Mouse (Mus musculus) heart, adult 2 months (tissue): Measurements from ENCODE around the gene Ptch1. TPM values are rescaled to one million over a fixed set of nuclear protein-coding genes. Genes with fewer than 3 reads are reported as not detected.

Experiments used
- DNase-seq, 2 experiments: peaks; one replicate each; pipeline ENCODE4 v3.0.0; 2021
- H3K27ac ChIP-seq: fragments of 200-600 bp; 2 replicates; pipeline ENCODE4 v1.8.1; 2022
- H3K27me3 ChIP-seq: fragments of 200-500 bp; 2 replicates; pipeline ENCODE4 v1.6.1; 2012; ENCODE audit warnings: mild to moderate bottlenecking, low read length, inconsistent platforms, mixed read lengths; ENCODE audit not compliant: control insufficient read depth, insufficient read depth
- H3K36me3 ChIP-seq: fragments of 200-500 bp; 2 replicates; pipeline ENCODE4 v1.6.1; 2012; ENCODE audit warnings: low read length, inconsistent platforms; ENCODE audit not compliant: control insufficient read depth, insufficient read depth
- H3K4me1 ChIP-seq: fragments of 200-500 bp; 2 replicates; pipeline ENCODE4 v1.6.1; 2011; ENCODE audit warnings: low read length; ENCODE audit not compliant: control insufficient read depth, insufficient read depth
- H3K4me3 ChIP-seq: fragments of 200-600 bp; 2 replicates; pipeline ENCODE4 v1.8.1; 2022
- H3K79me2 ChIP-seq: fragments of 200-500 bp; replicated peaks from 2 replicates; pipeline ENCODE4 v1.6.1; 2012; ENCODE audit warnings: mild to moderate bottlenecking, inconsistent platforms, low read length, moderate library complexity, mixed read lengths; ENCODE audit not compliant: control insufficient read depth, insufficient read depth
- H3K9ac ChIP-seq: fragments of 200-500 bp; 2 replicates; pipeline ENCODE4 v1.6.1; 2012; ENCODE audit warnings: low read depth, mild to moderate bottlenecking, control low read depth, inconsistent platforms, low read length, mixed read lengths
- CTCF ChIP-seq: fragments of 200-600 bp; IDR thresholded peaks from 2 replicates; pipeline ENCODE4 v1.8.1; 2022; ENCODE audit warnings: antibody characterized with exemption, mild to moderate bottlenecking, moderate library complexity
- EP300 ChIP-seq: fragments of 200-500 bp; IDR thresholded peaks from 2 replicates; pipeline ENCODE4 v1.6.1; 2011; ENCODE audit warnings: low read depth, low read length, control low read depth; ENCODE audit not compliant: insufficient read depth
- POLR2A ChIP-seq: fragments of 200-500 bp; IDR thresholded peaks from 2 replicates; pipeline ENCODE4 v1.6.1; 2011; ENCODE audit warnings: mild to moderate bottlenecking, low read depth, low read length, control low read depth; ENCODE audit not compliant: insufficient read depth
- WGBS: fragments of 180-500 bp; shearing (Covaris S2); methylation state at CpG from one replicate; pipeline ENCODE4 v1.1.7; 2018; 5-methylcytosine and 5-hydroxymethylcytosine counted together
- intact Hi-C: fragments of 180-260 bp; cut with DNase I; formaldehyde crosslinking; loops from one replicate; pipeline ENCODE4 v1.15.1; 2025
- polyA plus RNA-seq: library from polyadenylated mRNA; depleted of rRNA; stranded (reverse); fragments of >200 nt; gene quantifications from 2 replicates; pipeline ENCODE4 v1.2.3, GENCODE M21; 2012
- total RNA-seq, 2 experiments: library from RNA; stranded (reverse); gene quantifications; 2 replicates each; pipeline ENCODE4 v1.2.3; 2021

Gene Ptch1
- total and polyA plus RNA-seq, 3 experiments = 6.7 to 16.4 (median 9.3) TPM

GRCm38 (mm10) chr13:63570456-63570855 is 2.9 kb downstream of the Ptch1 start:
- Histone ChIP-seq H3K27me3 (peaks cover 2% of the 10 kb centered on the region; the same call in 1 of the 2 replicates), H3K4me3 (no peak overlapping the region), H3K9ac (no peak overlapping the region), H3K27ac (no peak overlapping the region), H3K36me3 (no peaks in the 10 kb centered on the region), H3K4me1 (peaks cover 2% of the 10 kb centered on the region), H3K79me2 (no peaks in the 10 kb centered on the region)
- DNase-seq = no peak
- intact Hi-C loops = loop anchor here (5.0 kb wide), 1 partner anchor 417 kb away; no protein-coding TSS in a partner anchor
- no peak for TF ChIP-seq CTCF
- TF ChIP-seq EP300 = no peak
- no peak for TF ChIP-seq POLR2A

- H3K9ac ChIP-seq = no peak overlapping the region
- H3K79me2 ChIP-seq = no peaks in the 10 kb centered on the region
- H3K27me3 ChIP-seq = peaks cover 2% of the 10 kb centered on the region; the same call in 1 of the 2 replicates
- intact Hi-C loops = loop anchor here (2.0 to 10.0 kb wide), 5 partner anchors 73 to 595 kb away; partner anchors contain the start of gene Habp4
- TF ChIP-seq CTCF (no peak), EP300 (no peak), POLR2A (no peak)
- H3K4me3 ChIP-seq = no peak overlapping the region
- no peak for DNase-seq
- H3K4me1 ChIP-seq = peaks cover 2% of the 10 kb centered on the region
- H3K27ac ChIP-seq = no peak overlapping the region
- H3K36me3 ChIP-seq = no peaks in the 10 kb centered on the region
- WGBS = 81% methylated on average over 5 of the region's 5 CpGs
Observed at GRCm38 (mm10) chr13:63569396-63569756, 4.0 kb downstream of the Ptch1 start.

- Histone ChIP-seq H3K79me2 (no peaks in the 10 kb centered on the region), H3K9ac (no peak overlapping the region), H3K36me3 (no peaks in the 10 kb centered on the region), H3K4me3 (no peak overlapping the region), H3K27me3 (peaks cover 2% of the 10 kb centered on the region; the same call in 1 of the 2 replicates), H3K4me1 (peaks cover 2% of the 10 kb centered on the region), H3K27ac (no peak overlapping the region)
- TF ChIP-seq EP300 (no peak), CTCF (no peak), POLR2A (no peak)
- no peak for DNase-seq
- 48% methylated on average over 19 of the region's 19 CpGs for WGBS
- intact Hi-C loops = loop anchor here (2.0 to 10.0 kb wide), 5 partner anchors 74 to 596 kb away; partner anchors contain the start of gene Habp4
Observed at GRCm38 (mm10) chr13:63568741-63569395, 4.5 kb downstream of the Ptch1 start.

- no peak for DNase-seq
- WGBS = 3% methylated on average over 14 of the region's 14 CpGs
- Histone ChIP-seq H3K27ac (peak overlapping the region; percentile 96), H3K79me2 (no peaks in the 10 kb centered on the region), H3K4me1 (peaks cover 2% of the 10 kb centered on the region), H3K9ac (peak overlapping the region; percentile 81), H3K36me3 (no peaks in the 10 kb centered on the region), H3K4me3 (peak overlapping the region; percentile 78), H3K27me3 (peaks cover 2% of the 10 kb centered on the region; the same call in 1 of the 2 replicates)
- TF ChIP-seq POLR2A (no peak), CTCF (no peak), EP300 (no peak)
- intact Hi-C loops = loop anchor here (2.0 to 10.0 kb wide), 5 partner anchors 74 to 596 kb away; partner anchors contain the start of gene Habp4
Observed at GRCm38 (mm10) chr13:63568306-63568705, 5.1 kb downstream of the Ptch1 start.

GRCm38 (mm10) chr13:63567677-63568293 is 5.6 kb downstream of the Ptch1 start:
- TF ChIP-seq EP300 (peak; percentile 73), POLR2A (peak; percentile 60), CTCF (peak; percentile 48)
- Histone ChIP-seq H3K79me2 (no peaks in the 10 kb centered on the region), H3K9ac (peak overlapping the region; percentile 81), H3K27ac (peak overlapping the region; percentile 96), H3K4me3 (peak overlapping the region; percentile 78), H3K4me1 (peaks cover 2% of the 10 kb centered on the region), H3K36me3 (no peaks in the 10 kb centered on the region), H3K27me3 (peaks cover 2% of the 10 kb centered on the region; the same call in 1 of the 2 replicates)
- intact Hi-C loops = loop anchor here (2.0 to 10.0 kb wide), 5 partner anchors 75 to 597 kb away; partner anchors contain the start of gene Habp4
- DNase-seq = peak; percentile 94 to 97
- WGBS = under 1% methylated on average over 61 of the region's 62 CpGs
